Mouse (Mus musculus) liver, embryonic 14.5 days (tissue): Measurements from ENCODE around the gene Tmbim4.

ENCODE experiments used
- CTCF ChIP-seq: IDR thresholded peaks from 2 replicates; pipeline ENCODE4 v1.5.1; 2016; ENCODE audit warnings: antibody characterized with exemption, low read depth, control low read depth
- EP300 ChIP-seq: IDR thresholded peaks from 2 replicates; pipeline ENCODE4 v1.6.1; 2016; ENCODE audit warnings: antibody characterized with exemption, low read depth

GRCm38 (mm10) chr10:120201131-120201921, at the start of gene Tmbim4:
- TF ChIP-seq EP300 (no peak), CTCF (no peak)
